Mouse (Mus musculus) spleen, embryonic (tissue): Measurements from ENCODE around the gene Amdhd2.

Experiments used
- CTCF ChIA-PET: fragments of 350-600 bp; sonication (Branson Sonifier 250); formaldehyde crosslinking; loops from one replicate; lab custom pipeline; 2022; lab: Charles Lee

The Amdhd2 gene

GRCm38 (mm10) chr17:24163176-24163962 is at the start of gene Amdhd2:
Gene Amdhd2 (minus strand): TSS chr17:24163766.
- CTCF ChIA-PET: no interaction called here

- CTCF ChIA-PET: no interaction called here
Observed at GRCm38 (mm10) chr17:24213186-24213585, 49.6 kb upstream of the Amdhd2 start.

GRCm38 (mm10) chr17:24212441-24213018 is 49.0 kb upstream of the Amdhd2 start:
- CTCF ChIA-PET: no interaction called here

GRCm38 (mm10) chr17:24211631-24212440 is 48.3 kb upstream of the Amdhd2 start:
- CTCF ChIA-PET: no interaction called here

GRCm38 (mm10) chr17:24210591-24210990 is 47.0 kb upstream of the Amdhd2 start:
- CTCF ChIA-PET: no interaction called here

GRCm38 (mm10) chr17:24209916-24210240 is 46.3 kb upstream of the Amdhd2 start:
- CTCF ChIA-PET: no interaction called here

- CTCF ChIA-PET: no interaction called here
Observed at GRCm38 (mm10) chr17:24209043-24209915, 45.7 kb upstream of the Amdhd2 start, which contains the start of gene Ntn3. Gene Ntn3 (minus strand): TSS chr17:24209531.

GRCm38 (mm10) chr17:24208641-24209042 is 45.1 kb upstream of the Amdhd2 start:
- CTCF ChIA-PET: no interaction called here

- CTCF ChIA-PET: no interaction called here
Observed at GRCm38 (mm10) chr17:24207768-24208640, 44.4 kb upstream of the Amdhd2 start.

- CTCF ChIA-PET: interaction anchor here (0.6 kb wide), 2 partner anchors 732 to 1177 kb away, joined by 3 to 4 read pairs; no protein-coding TSS in a partner anchor
Observed at GRCm38 (mm10) chr17:24206451-24207351, 43.1 kb upstream of the Amdhd2 start.

- CTCF ChIA-PET: interaction anchor here (0.6 kb wide), 3 partner anchors 13 to 1178 kb away, joined by 3 to 4 read pairs (median 3); no protein-coding TSS in a partner anchor
Observed at GRCm38 (mm10) chr17:24205908-24206361, 42.4 kb upstream of the Amdhd2 start.

GRCm38 (mm10) chr17:24205284-24205888 is 41.8 kb upstream of the Amdhd2 start, which contains the start of gene Tbc1d24:
Gene Tbc1d24 (minus strand): TSS chr17:24205562.
- CTCF ChIA-PET: interaction anchor here (0.6 kb wide), 1 partner anchor 14 kb away, joined by 3 read pairs; no protein-coding TSS in a partner anchor

- CTCF ChIA-PET: no interaction called here
Observed at GRCm38 (mm10) chr17:24204846-24205245, 41.3 kb upstream of the Amdhd2 start.

GRCm38 (mm10) chr17:24203611-24204534 is 40.3 kb upstream of the Amdhd2 start:
- CTCF ChIA-PET: no interaction called here

- CTCF ChIA-PET: no interaction called here
Observed at GRCm38 (mm10) chr17:24203068-24203467, 39.5 kb upstream of the Amdhd2 start.

- CTCF ChIA-PET: interaction anchor here (0.6 kb wide), 1 partner anchor 14 kb away, joined by 3 read pairs; no protein-coding TSS in a partner anchor
Observed at GRCm38 (mm10) chr17:24201092-24201491, 37.5 kb upstream of the Amdhd2 start.

- CTCF ChIA-PET: no interaction called here
Observed at GRCm38 (mm10) chr17:24199741-24200140, 36.2 kb upstream of the Amdhd2 start.
